Mouse (Mus musculus) forebrain, embryonic 11.5 days (tissue): ENCODE measurements at regions not wholly inside any gene's neighbourhood (a gene's known extent, or its start where the extent isn't known, plus 50 kb on each side); places are given as distances from the start of the nearest gene placed in this dataset.

Experiments used
- ATAC-seq: fragments of 200-750 bp; cut with Nextera tagmentation; replicated peaks from 2 replicates; pipeline ENCODE4 v1.8.0; 2017; ENCODE audit warnings: moderate TSS enrichment; ENCODE audit not compliant: low FRiP score
- DNase-seq: peaks from one replicate; pipeline ENCODE4 v3.0.0-alpha.2; 2017; ENCODE audit warnings: low spot score
- H3K27ac ChIP-seq: fragments of 300-500 bp; sonication (generic); 2 replicates; pipeline ENCODE4 v1.5.1; 2014; ENCODE audit warnings: low read depth, low read length
- H3K27me3 ChIP-seq: fragments of 300-500 bp; sonication (generic); 2 replicates; pipeline ENCODE4 v1.6.1; 2014; ENCODE audit warnings: mild to moderate bottlenecking, low read length, mixed read lengths; ENCODE audit not compliant: control insufficient read depth, insufficient read depth
- H3K36me3 ChIP-seq: fragments of 300-500 bp; sonication (generic); 2 replicates; pipeline ENCODE4 v1.6.1; 2014; ENCODE audit warnings: mild to moderate bottlenecking, low read length, moderate library complexity, mixed read lengths; ENCODE audit not compliant: control insufficient read depth, insufficient read depth
- H3K4me1 ChIP-seq: fragments of 300-500 bp; sonication (generic); replicated peaks from 2 replicates; pipeline ENCODE4 v1.6.1; 2014; ENCODE audit warnings: low read length, mixed read lengths; ENCODE audit not compliant: control insufficient read depth, insufficient read depth
- H3K4me2 ChIP-seq: fragments of 300-500 bp; sonication (generic); 2 replicates; pipeline ENCODE4 v1.6.1; 2014; ENCODE audit warnings: low read depth, mild to moderate bottlenecking, low read length, moderate library complexity, mixed read lengths; ENCODE audit not compliant: severe bottlenecking
- H3K4me3 ChIP-seq: fragments of 300-500 bp; sonication (generic); 2 replicates; pipeline ENCODE4 v1.5.1; 2014; ENCODE audit warnings: low read depth, low read length
- H3K9ac ChIP-seq: fragments of 300-500 bp; sonication (generic); 2 replicates; pipeline ENCODE4 v1.6.1; 2014; ENCODE audit warnings: low read length
- H3K9me3 ChIP-seq: fragments of 300-500 bp; sonication (generic); 2 replicates; pipeline ENCODE4 v1.6.1; 2016; ENCODE audit warnings: low read length, mixed read lengths; ENCODE audit not compliant: control insufficient read depth
- WGBS: fragments of 180-500 bp; shearing (Covaris S2); extraction: QIAGEN DNeasy Blood & Tissue Kit; methylation state at CpG from one replicate; pipeline ENCODE4 v1.1.7; 2014; 5-methylcytosine and 5-hydroxymethylcytosine counted together

DNA sequence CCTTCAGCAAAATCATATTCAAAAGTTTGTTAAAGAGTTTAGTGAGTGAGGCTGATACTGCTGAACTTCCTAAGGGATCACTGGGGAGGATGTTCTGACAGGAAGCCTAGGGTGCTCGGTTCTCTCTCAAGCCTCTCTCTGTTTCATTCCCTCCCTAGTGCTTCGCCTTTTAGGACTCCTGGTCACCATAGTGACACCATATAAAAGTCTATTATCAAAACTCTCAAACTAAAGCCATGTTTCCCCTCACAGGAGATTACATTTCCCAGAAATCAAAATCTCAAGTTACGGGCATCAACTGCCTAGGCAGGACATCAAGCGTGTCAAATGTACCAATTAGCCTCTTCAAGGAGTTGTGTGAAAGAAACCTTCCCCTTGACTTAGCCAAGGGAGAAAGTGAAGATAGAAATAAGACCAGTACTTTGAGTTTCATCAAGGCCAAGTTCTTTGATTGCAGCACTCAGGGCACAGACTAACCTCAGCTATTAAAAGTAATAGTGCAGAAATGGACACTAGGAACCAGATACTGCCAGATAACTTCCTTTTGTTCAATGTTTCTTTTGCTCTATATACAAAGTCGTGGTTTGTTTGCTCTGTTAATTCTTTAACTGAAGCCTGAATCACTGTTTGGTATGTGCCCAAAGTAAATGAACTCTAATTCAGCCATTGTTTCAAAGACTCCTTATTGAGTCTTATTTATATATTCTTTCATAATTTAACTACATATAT, 752.6 kb downstream of the Jrkl start:
- WGBS = 70% methylated on average over 5 of the region's 5 CpGs
- no peaks in the 10 kb centered on the region for H3K4me1 ChIP-seq
- no peaks in the 10 kb centered on the region for H3K27me3 ChIP-seq
- H3K4me2 ChIP-seq = no peak overlapping the region
- no peaks in the 10 kb centered on the region for H3K36me3 ChIP-seq
- DNase-seq (no peak), ATAC-seq (no peak)
- no peak overlapping the region for H3K9ac ChIP-seq
- H3K4me3 ChIP-seq = no peak overlapping the region
- no peaks in the 10 kb centered on the region for H3K9me3 ChIP-seq
- no peak overlapping the region for H3K27ac ChIP-seq

GRCm38 (mm10) chr9:12457810-12458209, 787.8 kb downstream of the Jrkl start:
- Histone ChIP-seq H3K27ac (no peak overlapping the region), H3K36me3 (no peaks in the 10 kb centered on the region), H3K27me3 (no peaks in the 10 kb centered on the region), H3K4me2 (no peak overlapping the region), H3K4me3 (no peak overlapping the region), H3K9ac (no peak overlapping the region), H3K4me1 (no peaks in the 10 kb centered on the region), H3K9me3 (no peaks in the 10 kb centered on the region)
- whole genome bisulfite sequencing = 91% methylated on average over 2 of the region's 2 CpGs
- ATAC-seq (no peak), DNase-seq (no peak)

DNA sequence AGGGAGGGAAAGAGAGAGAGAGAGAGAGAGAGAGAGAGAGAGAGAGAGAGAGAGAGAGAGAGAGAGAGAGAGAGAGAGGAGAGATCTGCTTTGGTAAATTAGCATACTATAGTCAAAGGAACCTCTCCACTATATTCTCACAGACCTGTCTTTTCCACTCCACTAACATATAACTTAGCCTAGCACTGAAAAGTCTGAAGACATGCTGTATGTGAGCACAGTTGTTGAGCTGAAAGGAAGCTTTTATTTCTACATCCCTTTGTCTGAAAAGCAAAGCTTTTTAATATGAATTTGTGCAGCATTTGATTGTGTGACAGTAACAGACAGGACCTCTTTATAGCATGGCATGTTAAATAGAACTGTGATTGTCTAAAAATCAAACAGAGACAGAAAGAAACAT, 788.9 kb downstream of the Jrkl start:
- no peak for DNase-seq
- Histone ChIP-seq H3K4me1 (no peaks in the 10 kb centered on the region), H3K4me3 (no peak overlapping the region), H3K27ac (no peak overlapping the region), H3K4me2 (no peak overlapping the region), H3K9ac (no peak overlapping the region), H3K9me3 (no peaks in the 10 kb centered on the region), H3K27me3 (no peaks in the 10 kb centered on the region), H3K36me3 (no peaks in the 10 kb centered on the region)
- no peak for ATAC-seq

DNA sequence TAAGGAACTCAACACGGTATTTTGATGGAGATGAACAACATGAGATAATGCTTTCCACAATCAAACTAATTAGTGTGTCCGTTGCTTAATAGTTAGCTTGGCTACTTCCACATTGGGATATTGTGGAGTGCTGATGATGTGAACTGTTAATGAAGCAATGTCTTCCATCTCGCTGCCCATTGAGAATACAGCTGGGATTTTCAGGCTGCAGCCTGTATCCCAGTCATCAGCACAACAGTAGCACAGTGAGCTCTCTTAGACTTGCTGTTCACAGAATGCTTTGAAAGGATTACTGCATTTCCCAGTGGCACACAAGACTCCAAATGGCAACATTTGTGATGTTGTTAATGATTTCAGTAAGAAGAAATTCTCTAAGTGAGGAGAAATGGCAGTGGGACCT, 811.5 kb downstream of the Jrkl start:
- Histone ChIP-seq H3K27ac (no peak overlapping the region), H3K9me3 (no peaks in the 10 kb centered on the region), H3K4me3 (no peak overlapping the region), H3K4me1 (no peaks in the 10 kb centered on the region), H3K27me3 (no peaks in the 10 kb centered on the region), H3K4me2 (no peak overlapping the region), H3K36me3 (no peaks in the 10 kb centered on the region), H3K9ac (no peak overlapping the region)
- DNase-seq (no peak), ATAC-seq (peak; percentile 94)
- 40% methylated on average over 3 of the region's 3 CpGs for WGBS

DNA sequence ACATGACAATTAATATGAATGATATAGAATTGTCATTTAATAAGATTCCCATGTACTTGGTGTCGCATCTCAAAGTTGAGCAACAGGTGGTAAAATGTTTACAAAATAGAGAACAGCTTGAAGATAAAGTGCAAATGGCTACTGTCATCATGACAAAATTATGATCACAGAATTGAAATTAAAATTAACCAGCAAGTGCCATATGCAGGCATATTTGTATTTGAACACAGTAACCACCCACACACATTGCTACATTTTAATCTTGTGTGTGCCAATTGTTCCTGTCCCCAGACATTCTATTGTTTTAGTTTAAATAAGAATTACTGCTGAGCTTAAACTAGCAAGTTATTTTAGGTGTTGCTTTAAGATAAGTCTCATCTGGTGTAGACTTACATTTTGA, 823.7 kb downstream of the Jrkl start:
- Histone ChIP-seq H3K27ac (no peak overlapping the region), H3K27me3 (no peaks in the 10 kb centered on the region), H3K9ac (no peak overlapping the region), H3K4me2 (no peak overlapping the region), H3K4me1 (no peaks in the 10 kb centered on the region), H3K9me3 (no peaks in the 10 kb centered on the region), H3K4me3 (no peak overlapping the region), H3K36me3 (no peaks in the 10 kb centered on the region)
- 95% methylated on average over 1 of the region's 1 CpGs for WGBS
- ATAC-seq (no peak), DNase-seq (no peak)

- H3K9ac ChIP-seq = no peak overlapping the region
- H3K27me3 ChIP-seq = no peaks in the 10 kb centered on the region
- ATAC-seq (no peak), DNase-seq (no peak)
- 57% methylated on average over 2 of the region's 2 CpGs for WGBS
- H3K36me3 ChIP-seq = no peaks in the 10 kb centered on the region
- no peak overlapping the region for H3K4me2 ChIP-seq
- H3K4me1 ChIP-seq = no peaks in the 10 kb centered on the region
- H3K4me3 ChIP-seq = no peak overlapping the region
- no peak overlapping the region for H3K27ac ChIP-seq
- H3K9me3 ChIP-seq = no peaks in the 10 kb centered on the region
Measured at GRCm38 (mm10) chr9:12408500-12408899, 837.1 kb downstream of the Jrkl start.

GRCm38 (mm10) chr9:12404185-12404584, 841.4 kb downstream of the Jrkl start:
- Histone ChIP-seq H3K27me3 (no peaks in the 10 kb centered on the region), H3K4me1 (no peaks in the 10 kb centered on the region), H3K9me3 (no peaks in the 10 kb centered on the region), H3K4me2 (no peak overlapping the region), H3K27ac (no peak overlapping the region), H3K4me3 (no peak overlapping the region), H3K36me3 (no peaks in the 10 kb centered on the region), H3K9ac (no peak overlapping the region)
- WGBS = 70% methylated on average over 1 of the region's 1 CpGs
- no peak for DNase-seq
- no peak for ATAC-seq

DNA sequence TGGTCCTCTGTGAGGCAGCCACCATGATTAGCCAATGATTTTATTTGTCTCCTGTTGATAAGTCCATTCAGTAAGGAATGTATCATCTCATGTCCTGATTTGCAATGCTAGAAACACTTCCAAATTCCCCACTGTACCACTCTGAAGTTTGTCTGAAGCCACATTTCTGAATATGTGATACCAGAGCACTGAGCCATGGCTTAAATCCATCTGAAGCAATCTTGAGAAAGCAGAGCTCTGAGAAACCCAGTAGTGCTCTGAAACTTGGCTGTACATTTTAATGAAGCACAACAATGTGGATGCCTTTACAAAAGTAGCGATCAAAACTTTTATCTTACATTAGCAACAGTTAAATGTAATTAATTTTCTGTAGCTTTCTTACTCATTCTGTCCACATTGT, 850.0 kb downstream of the Jrkl start:
- Histone ChIP-seq H3K4me3 (no peak overlapping the region), H3K27me3 (no peaks in the 10 kb centered on the region), H3K36me3 (no peaks in the 10 kb centered on the region), H3K4me1 (no peaks in the 10 kb centered on the region), H3K9me3 (no peaks in the 10 kb centered on the region), H3K4me2 (no peak overlapping the region), H3K27ac (no peak overlapping the region), H3K9ac (no peak overlapping the region)
- 90% methylated on average over 1 of the region's 1 CpGs for WGBS
- ATAC-seq (no peak), DNase-seq (no peak)
